Mouse (Mus musculus): ENCODE data around the gene Slc39a13. TPM values are rescaled to one million over a fixed set of nuclear protein-coding genes. Genes with fewer than 3 reads are reported as not detected.

The Slc39a13 gene
- total RNA-seq (2014; rRNA removed) (4.3 and 6.8 TPM in 2 replicates), polyA plus RNA-seq (2012; rRNA removed) (13.1 and 17.5 TPM in 2 replicates)

GRCm38 (mm10) chr2:91070076-91070800 lies at the start of gene Slc39a13:
TSS of gene Slc39a13 (minus strand) at chr2:91070417.
- no peaks in the 10 kb centered on the region for H3K36me3 ChIP-seq (ENCODE audit: control insufficient read depth, insufficient read depth, low read length)
- H3K79me2 ChIP-seq (ENCODE audit: control insufficient read depth, insufficient read depth, low read length): no peaks in the 10 kb centered on the region
- peak; percentile 62 for DNase-seq (ENCODE audit: extremely low read depth, low read depth, low spot score)
- under 1% methylated on average over 64 of the region's 69 CpGs for WGBS
- TF ChIP-seq CTCF (IDR thresholded peaks at IDR 0.05; ENCODE audit: low read depth, low read length) (peak; percentile 93), POLR2A (IDR thresholded peaks at IDR 0.05; ENCODE audit: extremely low read depth, insufficient read depth, low read length) (peak; percentile 9; the same call in 1 of the 2 replicates)
- H3K27me3 ChIP-seq (ENCODE audit: control insufficient read depth, insufficient read depth, low read length): no peaks in the 10 kb centered on the region
- peak within 1 kb of the TSS; percentile 95 for H3K9ac ChIP-seq (ENCODE audit: low read depth, low read length)
- H3K27ac ChIP-seq (replicated peaks; ENCODE audit: insufficient read depth, low read depth, low read length): peak within 1 kb of the TSS; percentile 52
- H3K4me1 ChIP-seq (ENCODE audit: control insufficient read depth, insufficient read depth, low read length): peaks cover 8% of the 10 kb centered on the region; the same call in 1 of the 2 replicates
- H3K4me3 ChIP-seq (ENCODE audit: insufficient read depth, low read depth, low read length): peak within 1 kb of the TSS; percentile 96

- 55% methylated on average over 6 of the region's 6 CpGs for WGBS
- no peak overlapping the region for H3K9ac ChIP-seq (ENCODE audit: low read depth, low read length)
- H3K79me2 ChIP-seq (ENCODE audit: control insufficient read depth, insufficient read depth, low read length): no peaks in the 10 kb centered on the region
- H3K27me3 ChIP-seq (ENCODE audit: control insufficient read depth, insufficient read depth, low read length): no peaks in the 10 kb centered on the region
- peak; percentile 22 for DNase-seq (ENCODE audit: extremely low read depth, low read depth, low spot score)
- H3K4me1 ChIP-seq (ENCODE audit: control insufficient read depth, insufficient read depth, low read length): no peaks in the 10 kb centered on the region; the same call in 1 of the 2 replicates
- no peak overlapping the region for H3K4me3 ChIP-seq (ENCODE audit: insufficient read depth, low read depth, low read length)
- H3K36me3 ChIP-seq (ENCODE audit: control insufficient read depth, insufficient read depth, low read length): no peaks in the 10 kb centered on the region
- TF ChIP-seq POLR2A (IDR thresholded peaks at IDR 0.05; ENCODE audit: extremely low read depth, insufficient read depth, low read length) (no peak), CTCF (IDR thresholded peaks at IDR 0.05; ENCODE audit: low read depth, low read length) (no peak)
- H3K27ac ChIP-seq (replicated peaks; ENCODE audit: insufficient read depth, low read depth, low read length): no peak overlapping the region
Measured at GRCm38 (mm10) chr2:91119551-91119950, 49.3 kb upstream of the Slc39a13 start.

- no peak for TF ChIP-seq POLR2A (IDR thresholded peaks at IDR 0.05; ENCODE audit: extremely low read depth, insufficient read depth, low read length)
- TF ChIP-seq CTCF (IDR thresholded peaks at IDR 0.05; ENCODE audit: low read depth, low read length): no peak
- Histone ChIP-seq H3K36me3 (ENCODE audit: control insufficient read depth, insufficient read depth, low read length) (no peaks in the 10 kb centered on the region), H3K79me2 (ENCODE audit: control insufficient read depth, insufficient read depth, low read length) (no peaks in the 10 kb centered on the region), H3K4me3 (ENCODE audit: insufficient read depth, low read depth, low read length) (no peak overlapping the region), H3K9ac (ENCODE audit: low read depth, low read length) (no peak overlapping the region), H3K27ac (replicated peaks; ENCODE audit: insufficient read depth, low read depth, low read length) (no peak overlapping the region), H3K4me1 (ENCODE audit: control insufficient read depth, insufficient read depth, low read length) (no peaks in the 10 kb centered on the region; the same call in 1 of the 2 replicates), H3K27me3 (ENCODE audit: control insufficient read depth, insufficient read depth, low read length) (no peaks in the 10 kb centered on the region)
- 84% methylated on average over 19 of the region's 19 CpGs for WGBS
- DNase-seq (ENCODE audit: extremely low read depth, low read depth, low spot score): no peak
Measured at GRCm38 (mm10) chr2:91119061-91119460, 48.8 kb upstream of the Slc39a13 start.

- no peak for TF ChIP-seq POLR2A (IDR thresholded peaks at IDR 0.05; ENCODE audit: extremely low read depth, insufficient read depth, low read length)
- no peak for TF ChIP-seq CTCF (IDR thresholded peaks at IDR 0.05; ENCODE audit: low read depth, low read length)
- H3K36me3 ChIP-seq (ENCODE audit: control insufficient read depth, insufficient read depth, low read length): no peaks in the 10 kb centered on the region
- 91% methylated on average over 1 of the region's 1 CpGs for WGBS
- H3K9ac ChIP-seq (ENCODE audit: low read depth, low read length): no peak overlapping the region
- H3K27me3 ChIP-seq (ENCODE audit: control insufficient read depth, insufficient read depth, low read length): no peaks in the 10 kb centered on the region
- no peak overlapping the region for H3K27ac ChIP-seq (replicated peaks; ENCODE audit: insufficient read depth, low read depth, low read length)
- no peak overlapping the region for H3K4me3 ChIP-seq (ENCODE audit: insufficient read depth, low read depth, low read length)
- DNase-seq (ENCODE audit: extremely low read depth, low read depth, low spot score): no peak
- no peaks in the 10 kb centered on the region; the same call in 1 of the 2 replicates for H3K4me1 ChIP-seq (ENCODE audit: control insufficient read depth, insufficient read depth, low read length)
- no peaks in the 10 kb centered on the region for H3K79me2 ChIP-seq (ENCODE audit: control insufficient read depth, insufficient read depth, low read length)
Measured at GRCm38 (mm10) chr2:91118647-91119046, 48.4 kb upstream of the Slc39a13 start.

- Histone ChIP-seq H3K4me1 (ENCODE audit: control insufficient read depth, insufficient read depth, low read length) (no peaks in the 10 kb centered on the region; the same call in 1 of the 2 replicates), H3K4me3 (ENCODE audit: insufficient read depth, low read depth, low read length) (no peak within 1 kb of the TSS), H3K27me3 (ENCODE audit: control insufficient read depth, insufficient read depth, low read length) (no peaks in the 10 kb centered on the region), H3K9ac (ENCODE audit: low read depth, low read length) (no peak within 1 kb of the TSS), H3K27ac (replicated peaks; ENCODE audit: insufficient read depth, low read depth, low read length) (no peak within 1 kb of the TSS), H3K79me2 (ENCODE audit: control insufficient read depth, insufficient read depth, low read length) (no peaks in the 10 kb centered on the region), H3K36me3 (ENCODE audit: control insufficient read depth, insufficient read depth, low read length) (no peaks in the 10 kb centered on the region)
- TF ChIP-seq CTCF (IDR thresholded peaks at IDR 0.05; ENCODE audit: low read depth, low read length) (no peak), POLR2A (IDR thresholded peaks at IDR 0.05; ENCODE audit: extremely low read depth, insufficient read depth, low read length) (no peak)
- no peak for DNase-seq (ENCODE audit: extremely low read depth, low read depth, low spot score)
- WGBS: 90% methylated on average over 11 of the region's 11 CpGs
Measured at GRCm38 (mm10) chr2:91117585-91118275, 47.5 kb upstream of the Slc39a13 start, which contains the start of gene Mybpc3. TSS of gene Mybpc3 (plus strand) at chr2:91118144.
